Mouse (Mus musculus) E14TG2a.4 (cell line): ENCODE measurements around the gene Pfdn5.
A peak's percentile ranks its signal among the peaks of the same experiment; 100 is the strongest.

Source experiments
- H3K27me3 ChIP-seq: 2 replicates; pipeline ENCODE4 v1.6.1; 2014; ENCODE audit warnings: low read length, control low read depth; ENCODE audit not compliant: insufficient read depth
- H3K36me3 ChIP-seq: 2 replicates; pipeline ENCODE4 v1.6.1; 2014; ENCODE audit warnings: low read length, control low read depth; ENCODE audit not compliant: insufficient read depth
- H3K4me1 ChIP-seq: replicated peaks from 2 replicates; pipeline ENCODE4 v1.6.1; 2014; ENCODE audit warnings: low read depth, low read length, control low read depth
- H3K4me3 ChIP-seq: replicated peaks from 2 replicates; pipeline ENCODE4 v1.5.1; 2014; ENCODE audit warnings: mild to moderate bottlenecking, low read length
- H3K9me3 ChIP-seq: 2 replicates; pipeline ENCODE4 v1.6.1; 2014; ENCODE audit warnings: low read length, control low read depth
- CTCF ChIP-seq: conservative IDR thresholded peaks from 2 replicates; pipeline ENCODE4 v1.5.1; 2014; ENCODE audit warnings: low read length
- NANOG ChIP-seq: IDR thresholded peaks from 2 replicates; pipeline ENCODE4 v1.6.1; 2014; ENCODE audit warnings: borderline replicate concordance, low read length, mixed read lengths
- POU5F1 ChIP-seq: IDR thresholded peaks from 2 replicates; pipeline ENCODE4 v1.6.1; 2014; ENCODE audit warnings: low read length, borderline replicate concordance

Gene Pfdn5

GRCm38 (mm10) chr15:102358126-102358525, 32.2 kb downstream of the Pfdn5 start:
- TF ChIP-seq CTCF (no peak), POU5F1 (no peak), NANOG (peak; percentile 30; the same call in 1 of the 2 replicates)
- H3K27me3 ChIP-seq, result peaks cover 82% of the 10 kb centered on the region
- no peaks in the 10 kb centered on the region for H3K36me3 ChIP-seq
- H3K4me3 ChIP-seq, result peak overlapping the region; percentile 78
- H3K9me3 ChIP-seq, result no peaks in the 10 kb centered on the region
- H3K4me1 ChIP-seq, result peaks cover 45% of the 10 kb centered on the region

- peaks cover 84% of the 10 kb centered on the region for H3K27me3 ChIP-seq
- no peaks in the 10 kb centered on the region for H3K9me3 ChIP-seq
- no peaks in the 10 kb centered on the region for H3K36me3 ChIP-seq
- H3K4me3 ChIP-seq, result peak overlapping the region; percentile 78
- H3K4me1 ChIP-seq, result peaks cover 45% of the 10 kb centered on the region
- TF ChIP-seq NANOG, result no peak
- no peak for TF ChIP-seq CTCF
- TF ChIP-seq POU5F1, result no peak
Observed at GRCm38 (mm10) chr15:102358834-102359233, 32.9 kb downstream of the Pfdn5 start.

- H3K36me3 ChIP-seq, result no peaks in the 10 kb centered on the region
- H3K9me3 ChIP-seq, result no peaks in the 10 kb centered on the region
- peaks cover 41% of the 10 kb centered on the region for H3K4me1 ChIP-seq
- H3K4me3 ChIP-seq, result no peak overlapping the region
- TF ChIP-seq CTCF, result no peak
- no peak for TF ChIP-seq POU5F1
- TF ChIP-seq NANOG, result no peak
- H3K27me3 ChIP-seq, result peaks cover 91% of the 10 kb centered on the region
Observed at GRCm38 (mm10) chr15:102362648-102363047, 36.7 kb downstream of the Pfdn5 start.

GRCm38 (mm10) chr15:102364678-102365077, 38.8 kb downstream of the Pfdn5 start:
- no peak overlapping the region for H3K4me3 ChIP-seq
- H3K9me3 ChIP-seq, result no peaks in the 10 kb centered on the region
- TF ChIP-seq NANOG, result no peak
- no peak for TF ChIP-seq CTCF
- TF ChIP-seq POU5F1, result no peak
- peaks cover 88% of the 10 kb centered on the region for H3K27me3 ChIP-seq
- peaks cover 24% of the 10 kb centered on the region for H3K4me1 ChIP-seq
- no peaks in the 10 kb centered on the region for H3K36me3 ChIP-seq

GRCm38 (mm10) chr15:102366238-102366637, 40.3 kb downstream of the Pfdn5 start:
- Histone ChIP-seq H3K9me3 (no peaks in the 10 kb centered on the region), H3K27me3 (peaks cover 92% of the 10 kb centered on the region), H3K4me3 (peak overlapping the region; percentile 26; the same call in 1 of the 2 replicates), H3K4me1 (peaks cover 40% of the 10 kb centered on the region), H3K36me3 (no peaks in the 10 kb centered on the region)
- TF ChIP-seq POU5F1 (no peak), CTCF (no peak), NANOG (no peak)

GRCm38 (mm10) chr15:102366733-102367344, 40.9 kb downstream of the Pfdn5 start, which contains the start of gene Sp7:
Sp7 (minus strand) TSS chr15:102367182.
- TF ChIP-seq POU5F1, result no peak

GRCm38 (mm10) chr15:102369972-102370371, 44.1 kb downstream of the Pfdn5 start:
- Histone ChIP-seq H3K9me3 (no peaks in the 10 kb centered on the region), H3K4me3 (peak overlapping the region; percentile 68), H3K4me1 (peaks cover 44% of the 10 kb centered on the region), H3K36me3 (no peaks in the 10 kb centered on the region), H3K27me3 (peaks cover 88% of the 10 kb centered on the region)
- TF ChIP-seq NANOG, result no peak
- TF ChIP-seq CTCF, result no peak
- no peak for TF ChIP-seq POU5F1

More at GRCm38 (mm10) chr15:102366733-102367344, 40.9 kb downstream of the Pfdn5 start, which contains the start of gene Sp7:
- no peaks in the 10 kb centered on the region for H3K36me3 ChIP-seq
- peaks cover 93% of the 10 kb centered on the region for H3K27me3 ChIP-seq
- no peaks in the 10 kb centered on the region for H3K9me3 ChIP-seq
- H3K4me1 ChIP-seq, result peaks cover 46% of the 10 kb centered on the region
- peak within 1 kb of the TSS; percentile 26; the same call in 1 of the 2 replicates for H3K4me3 ChIP-seq

- peaks cover 43% of the 10 kb centered on the region for H3K4me1 ChIP-seq
- no peaks in the 10 kb centered on the region for H3K9me3 ChIP-seq
- peaks cover 88% of the 10 kb centered on the region for H3K27me3 ChIP-seq
- H3K4me3 ChIP-seq, result peak overlapping the region; percentile 68
- no peak for TF ChIP-seq POU5F1
- no peak for TF ChIP-seq CTCF
- TF ChIP-seq NANOG, result no peak
- no peaks in the 10 kb centered on the region for H3K36me3 ChIP-seq
Observed at GRCm38 (mm10) chr15:102370727-102371126, 44.8 kb downstream of the Pfdn5 start.
